Mouse (Mus musculus) spleen, adult 18-20 months (tissue): ENCODE data around the gene Sec23ip.

ENCODE experiments used
- DNase-seq, 2 experiments: peaks; one replicate each; pipeline ENCODE4 v3.0.0; 2022; ENCODE audit warnings: mixed read lengths in 2 of 2

Gene Sec23ip

GRCm38 (mm10) chr7:128781846-128782245 is 37.1 kb downstream of the Sec23ip start:
- no peak for DNase-seq

DNA sequence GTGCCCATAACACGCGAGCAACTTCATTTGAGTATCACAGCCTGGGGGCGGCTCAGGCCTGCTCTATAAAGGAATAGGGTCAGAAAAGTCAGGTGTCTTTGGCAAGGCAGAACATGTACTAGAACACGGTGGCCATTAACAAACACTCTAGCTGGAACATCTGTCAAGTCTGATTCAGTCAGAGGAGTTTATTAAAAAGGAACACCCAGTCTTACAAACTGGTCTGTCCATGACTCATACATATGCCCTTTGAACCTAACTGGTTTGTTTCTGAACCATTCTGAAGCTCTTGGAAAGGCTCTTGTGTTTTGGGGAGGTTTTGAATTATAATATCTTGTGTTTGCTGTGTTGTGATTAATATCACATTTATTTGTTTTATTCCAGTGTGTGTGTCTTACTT is 45.3 kb downstream of the Sec23ip start:
- DNase-seq: no peak

- no peak for DNase-seq
Measured at GRCm38 (mm10) chr7:128793464-128793863, 48.7 kb downstream of the Sec23ip start.

DNA sequence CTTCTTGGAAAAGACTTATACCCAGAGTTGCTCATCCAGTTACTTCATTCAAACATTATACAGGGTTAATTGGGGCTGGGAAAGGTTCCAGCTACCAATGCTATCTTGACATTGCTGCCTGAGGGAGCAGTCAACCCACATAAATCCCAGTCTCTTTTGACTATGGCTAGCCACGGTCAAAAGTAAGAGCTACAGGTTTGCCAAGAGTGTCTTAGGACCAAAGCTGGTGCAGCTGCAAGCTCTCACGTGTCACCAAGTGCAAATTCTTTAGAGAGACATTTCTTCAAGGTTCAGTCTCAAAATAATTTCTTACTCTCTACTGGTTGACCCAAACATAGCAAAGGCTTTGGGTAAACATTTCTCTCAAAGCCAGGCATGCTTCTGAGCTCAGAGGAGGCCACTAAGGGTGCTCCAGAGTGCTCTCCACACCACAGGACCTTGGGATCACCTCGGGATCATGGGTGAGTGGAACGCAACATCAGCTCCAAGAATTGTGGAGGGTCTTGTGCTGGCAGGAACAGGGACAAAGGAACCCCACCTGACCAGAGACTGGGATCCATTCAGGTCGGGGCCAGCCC is 80.3 kb downstream of the Sec23ip start:
- DNase-seq: no peak

DNA sequence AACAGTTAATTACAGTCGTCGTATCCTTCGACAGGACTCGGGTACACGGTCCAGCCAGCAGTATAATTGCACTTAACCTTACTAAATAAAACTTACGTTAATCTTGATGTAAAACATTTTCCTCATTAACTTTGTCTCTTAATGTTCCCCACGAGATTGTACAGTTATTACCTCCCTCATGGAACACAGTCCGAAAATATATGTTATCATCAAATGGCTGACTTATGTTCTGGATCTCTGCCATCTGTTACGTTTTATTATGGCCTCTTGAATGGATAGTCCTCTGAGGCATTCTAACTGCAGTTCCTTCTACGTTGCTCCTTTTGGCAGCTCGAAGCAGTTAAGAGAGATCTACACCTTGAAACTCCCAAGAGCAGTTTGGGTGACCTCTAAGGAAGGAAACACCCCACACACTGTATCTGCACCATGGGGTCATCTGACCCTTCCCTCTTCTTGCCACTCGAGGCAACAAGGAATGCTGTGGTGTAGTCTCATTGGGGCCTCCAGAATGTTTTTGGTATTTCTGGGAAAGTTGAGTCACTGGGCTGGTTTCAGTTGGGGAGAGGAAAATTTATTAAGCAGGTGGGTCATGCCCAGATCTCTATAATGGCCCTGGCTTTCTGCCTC is 87.8 kb downstream of the Sec23ip start:
- no peak for DNase-seq

GRCm38 (mm10) chr7:128833196-128833595 is 88.5 kb downstream of the Sec23ip start:
- no peak for DNase-seq
